Mouse (Mus musculus) MEL (cell line): ENCODE results near the gene Pigl. TPM values are rescaled to one million over a fixed set of nuclear protein-coding genes. Genes with fewer than 3 reads are reported as not detected.

Experiments
- DNase-seq: peaks from one replicate; pipeline ENCODE4 v3.0.0; 2011; ENCODE audit warnings: low read depth, low spot score
- H3K27ac ChIP-seq: 2 replicates; pipeline ENCODE4 v1.5.1; 2012; ENCODE audit warnings: low read depth, mild to moderate bottlenecking, control low read depth, low read length, moderate library complexity; ENCODE audit not compliant: control insufficient read depth
- H3K27me3 ChIP-seq, 2 experiments: fragments of 150-350 bp in 1 of 2; sonication (generic) in 1 of 2; 2 replicates each; pipeline ENCODE4 v1.6.1; 2012; ENCODE audit warnings: low read length in 2 of 2, mild to moderate bottlenecking in 2 of 2, improper control_type of control experiment in 1 of 2, moderate library complexity in 1 of 2; ENCODE audit not compliant: insufficient read depth in 2 of 2, control insufficient read depth in 1 of 2
- H3K36me3 ChIP-seq, 2 experiments: 2 replicates each; pipeline ENCODE4 v1.6.1; 2012 to 2014; ENCODE audit warnings: low read length in 2 of 2, improper control_type of control experiment in 1 of 2, inconsistent platforms in 1 of 2, mild to moderate bottlenecking in 1 of 2; ENCODE audit not compliant: insufficient read depth in 2 of 2, control insufficient read depth in 1 of 2
- H3K4me1 ChIP-seq, 2 experiments: fragments of 150-350 bp in 1 of 2; sonication (generic) in 1 of 2; 2 replicates each; pipeline ENCODE4 v1.6.1; 2012; ENCODE audit warnings: low read length in 2 of 2, improper control_type of control experiment in 1 of 2, mild to moderate bottlenecking in 1 of 2; ENCODE audit not compliant: insufficient read depth in 2 of 2, control insufficient read depth in 1 of 2
- H3K4me3 ChIP-seq, 2 experiments: fragments of 150-350 bp in 1 of 2; sonication (generic) in 1 of 2; 2 replicates each; pipeline ENCODE4 v1.5.1; 2012; ENCODE audit warnings: low read depth in 2 of 2, low read length in 2 of 2, mild to moderate bottlenecking in 2 of 2, moderate library complexity in 2 of 2, control low read depth in 1 of 2, improper control_type of control experiment in 1 of 2; ENCODE audit not compliant: control insufficient read depth in 1 of 2, insufficient read depth in 1 of 2
- H3K79me2 ChIP-seq: 2 replicates; pipeline ENCODE4 v1.6.1; 2012; ENCODE audit warnings: mild to moderate bottlenecking, low read length, moderate library complexity; ENCODE audit not compliant: control insufficient read depth, poor library complexity, insufficient read depth
- H3K9ac ChIP-seq: 2 replicates; pipeline ENCODE4 v1.6.1; 2012; ENCODE audit warnings: low read depth, mild to moderate bottlenecking, control low read depth, low read length, moderate library complexity; ENCODE audit not compliant: control insufficient read depth, poor library complexity, severe bottlenecking
- H3K9me3 ChIP-seq: fragments of 150-350 bp; sonication (generic); replicated peaks from 2 replicates; pipeline ENCODE4 v1.6.1; 2012; ENCODE audit warnings: mild to moderate bottlenecking, low read length, improper control_type of control experiment, moderate library complexity; ENCODE audit not compliant: insufficient read depth
- CHD1 ChIP-seq: IDR thresholded peaks from 2 replicates; pipeline ENCODE4 v1.6.1; 2012; ENCODE audit warnings: low read depth, mild to moderate bottlenecking, inconsistent platforms, low read length, improper control_type of control experiment
- CHD2 ChIP-seq: IDR thresholded peaks from 2 replicates; pipeline ENCODE4 v1.6.1; 2011; ENCODE audit warnings: low read length, improper control_type of control experiment
- CTCF ChIP-seq, 3 experiments: IDR thresholded peaks in 2 of 3; conservative IDR thresholded peaks in 1 of 3; 2 replicates each; pipeline ENCODE4 v1.5.1; 2011 to 2012; ENCODE audit warnings: low read length in 3 of 3, low read depth in 2 of 3, mild to moderate bottlenecking in 2 of 3, improper control_type of control experiment in 1 of 3, inconsistent platforms in 1 of 3, mixed read lengths in 1 of 3, moderate library complexity in 1 of 3; ENCODE audit not compliant: control insufficient read depth in 1 of 3, insufficient read depth in 1 of 3, poor library complexity in 1 of 3, severe bottlenecking in 1 of 3
- ELF1 ChIP-seq: IDR thresholded peaks from 2 replicates; pipeline ENCODE4 v1.6.1; 2014; ENCODE audit warnings: low read depth, mild to moderate bottlenecking, inconsistent platforms, low read length, improper control_type of control experiment, moderate library complexity
- EP300 ChIP-seq, 2 experiments: IDR thresholded peaks; 2 replicates each; pipeline ENCODE4 v1.6.1; 2011; ENCODE audit warnings: improper control_type of control experiment in 2 of 2, low read length in 2 of 2, low read depth in 1 of 2, mild to moderate bottlenecking in 1 of 2
- ETS1 ChIP-seq: IDR thresholded peaks from 2 replicates; pipeline ENCODE4 v1.6.1; 2012; ENCODE audit warnings: low read depth, mild to moderate bottlenecking, inconsistent platforms, low read length, improper control_type of control experiment, moderate library complexity
- HCFC1 ChIP-seq: IDR thresholded peaks from 2 replicates; pipeline ENCODE4 v1.6.1; 2012; ENCODE audit warnings: low read depth, mild to moderate bottlenecking, inconsistent platforms, low read length, improper control_type of control experiment, moderate library complexity
- JUND ChIP-seq: IDR thresholded peaks from 2 replicates; pipeline ENCODE4 v1.6.1; 2011; ENCODE audit warnings: low read depth, mild to moderate bottlenecking, improper control_type of control experiment, low read length
- KAT2A ChIP-seq: conservative IDR thresholded peaks from 2 replicates; pipeline ENCODE4 v1.6.1; 2012; ENCODE audit warnings: low read depth, low read length, improper control_type of control experiment, inconsistent platforms
- MAFK ChIP-seq: IDR thresholded peaks from 2 replicates; pipeline ENCODE4 v1.6.1; 2011; ENCODE audit warnings: low read depth, mild to moderate bottlenecking, low read length, improper control_type of control experiment, borderline replicate concordance
- MAX ChIP-seq: IDR thresholded peaks from 2 replicates; pipeline ENCODE4 v1.6.1; 2011; ENCODE audit warnings: low read length, improper control_type of control experiment
- MAZ ChIP-seq: IDR thresholded peaks from 2 replicates; pipeline ENCODE4 v1.6.1; 2012; ENCODE audit warnings: low read depth, mild to moderate bottlenecking, inconsistent platforms, low read length, improper control_type of control experiment
- MYB ChIP-seq: IDR thresholded peaks from 2 replicates; pipeline ENCODE4 v1.6.1; 2011; ENCODE audit warnings: mild to moderate bottlenecking, low read depth, low read length, improper control_type of control experiment
- MYC ChIP-seq: IDR thresholded peaks from 2 replicates; pipeline ENCODE4 v1.6.1; 2011; ENCODE audit warnings: low read depth, mild to moderate bottlenecking, low read length, improper control_type of control experiment, moderate library complexity
- NELFE ChIP-seq: IDR thresholded peaks from 2 replicates; pipeline ENCODE4 v1.6.1; 2011; ENCODE audit warnings: low read depth, low read length, improper control_type of control experiment
- POLR2AphosphoS2 ChIP-seq: IDR thresholded peaks from 2 replicates; pipeline ENCODE4 v1.6.1; 2011; ENCODE audit warnings: low read length, improper control_type of control experiment
- RAD21 ChIP-seq: IDR thresholded peaks from 2 replicates; pipeline ENCODE4 v1.6.1; 2011; ENCODE audit warnings: mild to moderate bottlenecking, low read depth, low read length, improper control_type of control experiment
- RCOR1 ChIP-seq: IDR thresholded peaks from 2 replicates; pipeline ENCODE4 v1.6.1; 2012; ENCODE audit warnings: low read depth, mild to moderate bottlenecking, inconsistent platforms, low read length, improper control_type of control experiment
- SIN3A ChIP-seq: IDR thresholded peaks from 2 replicates; pipeline ENCODE4 v1.6.1; 2012; ENCODE audit warnings: low read length, improper control_type of control experiment, inconsistent platforms
- SMC3 ChIP-seq: IDR thresholded peaks from 2 replicates; pipeline ENCODE4 v1.6.1; 2011; ENCODE audit warnings: low read depth, low read length, improper control_type of control experiment
- TBP ChIP-seq: IDR thresholded peaks from 2 replicates; pipeline ENCODE4 v1.8.0; 2011; ENCODE audit warnings: low read depth, low read length, improper control_type of control experiment
- TCF12 ChIP-seq: IDR thresholded peaks from 2 replicates; pipeline ENCODE4 v1.6.1; 2014; ENCODE audit warnings: low read depth, mild to moderate bottlenecking, inconsistent platforms, low read length, improper control_type of control experiment, moderate library complexity
- UBTF ChIP-seq: IDR thresholded peaks from 2 replicates; pipeline ENCODE4 v1.6.1; 2012; ENCODE audit warnings: low read depth, mild to moderate bottlenecking, inconsistent platforms, low read length, improper control_type of control experiment, moderate library complexity, borderline replicate concordance; ENCODE audit not compliant: insufficient read depth
- USF1 ChIP-seq: IDR thresholded peaks from 2 replicates; pipeline ENCODE4 v1.6.1; 2014; ENCODE audit warnings: low read depth, mild to moderate bottlenecking, inconsistent platforms, low read length, improper control_type of control experiment, moderate library complexity
- ZKSCAN1 ChIP-seq: IDR thresholded peaks from 2 replicates; pipeline ENCODE4 v1.6.1; 2012; ENCODE audit warnings: low read depth, mild to moderate bottlenecking, inconsistent platforms, low read length, improper control_type of control experiment, moderate library complexity
- ZMIZ1 ChIP-seq: IDR thresholded peaks from 2 replicates; pipeline ENCODE4 v1.6.1; 2012; ENCODE audit warnings: low read depth, mild to moderate bottlenecking, inconsistent platforms, low read length, improper control_type of control experiment, moderate library complexity
- polyA plus RNA-seq, 2 experiments: library from polyadenylated mRNA; stranded (reverse) in 1 of 2; unstranded in 1 of 2; fragments of >175 nt in 1 of 2; fragments of >200 nt in 1 of 2; gene quantifications; 2 replicates each; pipeline versions ENCODE4 v1.2.1 to v1.2.4; 2012; ENCODE audit warnings: low replicate concordance in 2 of 2, low read depth in 1 of 2; ENCODE audit not compliant: insufficient read length in 2 of 2, insufficient read depth in 1 of 2, missing spikeins in 1 of 2
- total RNA-seq: library from RNA; depleted of rRNA; stranded (reverse); fragments of 300-350 nt; gene quantifications from 2 replicates; pipeline ENCODE4 v1.2.3, GENCODE M21; 2012

The Pigl gene
- total and polyA plus RNA-seq, 3 experiments, result 2.0 to 4.1 TPM; not detected in 1

- Histone ChIP-seq H3K79me2 (no peaks in the 10 kb centered on the region), H3K9me3 (no peaks in the 10 kb centered on the region), H3K36me3 (no peaks in the 10 kb centered on the region), H3K4me3 (no peak overlapping the region), H3K27me3 (no peaks in the 10 kb centered on the region), H3K27ac (no peak overlapping the region), H3K9ac (no peak overlapping the region), H3K4me1 (no peaks in the 10 kb centered on the region)
- no peak for DNase-seq
- TF ChIP-seq RAD21, result no peak
- no peak for TF ChIP-seq ETS1
- TF ChIP-seq POLR2AphosphoS2, result no peak
- TF ChIP-seq MAFK, result no peak
- no peak for TF ChIP-seq EP300 (IDR thresholded peaks at IDR 0.05; ENCODE audit: low read depth in 1 of 2, low read length in 2 of 2)
- no peak for TF ChIP-seq JUND
- TF ChIP-seq MAZ, result no peak
- no peak for TF ChIP-seq TCF12
- no peak for TF ChIP-seq MYC
- TF ChIP-seq UBTF, result no peak
- TF ChIP-seq ZMIZ1, result no peak
- TF ChIP-seq SMC3, result no peak
- TF ChIP-seq ELF1, result no peak
- TF ChIP-seq TBP, result no peak
- TF ChIP-seq CTCF (IDR thresholded peaks at IDR 0.05 in 2 of 3, conservative IDR thresholded peaks at IDR 0.05 in 1 of 3; ENCODE audit: control insufficient read depth in 1 of 3, insufficient read depth in 1 of 3, low read depth in 2 of 3, low read length in 3 of 3, poor library complexity in 1 of 3, severe bottlenecking in 1 of 3), result no peak
- no peak for TF ChIP-seq CHD2
- no peak for TF ChIP-seq USF1
- TF ChIP-seq, all 39 proteins: peak for 0
These were observed 52.7 kb downstream of the Pigl start for GRCm38 (mm10) chr11:62510956-62511355.

DNA sequence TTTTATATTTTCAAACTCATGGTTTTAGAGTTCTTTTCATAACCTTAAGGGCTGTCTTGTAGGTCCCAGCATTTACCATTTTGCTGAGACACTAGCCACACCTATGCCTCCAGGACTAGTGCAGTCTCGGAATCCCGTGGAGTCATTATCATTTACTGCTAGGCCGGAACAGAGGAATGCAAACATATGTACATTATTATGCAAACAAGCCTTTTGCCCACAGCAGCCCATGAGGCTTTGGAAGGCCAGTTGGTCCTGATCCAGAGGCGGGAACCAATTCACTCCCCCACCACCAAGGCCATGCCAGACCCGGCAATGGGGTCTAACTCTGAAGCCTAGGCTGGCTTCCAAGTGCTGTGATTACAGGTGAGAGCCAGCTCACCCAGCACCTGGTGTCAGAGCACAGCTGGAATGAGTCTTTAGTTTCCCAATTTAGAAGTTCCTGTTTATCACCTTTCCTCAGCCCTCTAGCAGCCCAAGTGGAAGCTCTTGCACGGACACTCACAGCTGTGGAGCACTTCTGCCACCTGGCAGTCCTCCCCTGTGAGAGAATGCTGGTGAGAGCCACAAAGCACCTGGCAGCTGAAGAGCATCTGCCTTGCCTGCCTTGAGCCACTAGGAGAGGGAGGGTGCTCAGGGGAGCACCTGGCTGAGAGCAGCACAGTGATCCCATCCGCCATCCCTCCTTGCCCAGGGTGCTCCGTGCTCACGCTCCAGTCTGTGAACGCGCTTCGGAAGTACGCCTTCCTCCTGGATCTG, 53.4 kb downstream of the Pigl start:
- no peak for TF ChIP-seq SIN3A
- TF ChIP-seq NELFE, result no peak
- no peak for TF ChIP-seq RCOR1
- TF ChIP-seq MYC, result no peak
- TF ChIP-seq RAD21, result no peak
- TF ChIP-seq CHD1, result no peak
- no peak for TF ChIP-seq ZKSCAN1
- no peak for TF ChIP-seq UBTF
- TF ChIP-seq MYB, result no peak
- no peak for TF ChIP-seq MAX
- no peak for TF ChIP-seq CHD2
- no peak for TF ChIP-seq HCFC1
- TF ChIP-seq TCF12, result no peak
- TF ChIP-seq CTCF (IDR thresholded peaks at IDR 0.05 in 2 of 3, conservative IDR thresholded peaks at IDR 0.05 in 1 of 3; ENCODE audit: control insufficient read depth in 1 of 3, insufficient read depth in 1 of 3, low read depth in 2 of 3, low read length in 3 of 3, poor library complexity in 1 of 3, severe bottlenecking in 1 of 3), result no peak
- TF ChIP-seq KAT2A, result no peak
- H3K9ac ChIP-seq, result no peak overlapping the region
- H3K27me3 ChIP-seq, result no peaks in the 10 kb centered on the region
- no peak for DNase-seq
- no peaks in the 10 kb centered on the region for H3K36me3 ChIP-seq
- H3K4me3 ChIP-seq, result no peak overlapping the region
- no peak overlapping the region for H3K27ac ChIP-seq
- no peaks in the 10 kb centered on the region for H3K79me2 ChIP-seq
- H3K4me1 ChIP-seq, result no peaks in the 10 kb centered on the region
- H3K9me3 ChIP-seq, result no peaks in the 10 kb centered on the region
